Mouse (Mus musculus): ENCODE data around the gene Add2.

- TF ChIP-seq POLR2A (IDR thresholded peaks at IDR 0.05; ENCODE audit: low read depth, low read length): no peak
- TF ChIP-seq CTCF (conservative IDR thresholded peaks at IDR 0.05; ENCODE audit: insufficient read depth, insufficient read length, low read depth, low read length): no peak
Measured at GRCm38 (mm10) chr6:86106045-86106444, 77.6 kb downstream of the Add2 start.
